Mouse (Mus musculus): Measurements from ENCODE around the gene Capg. TPM values are rescaled to one million over a fixed set of nuclear protein-coding genes. Genes with fewer than 3 reads are reported as not detected.

The Capg gene
- polyA plus RNA-seq, 1 experiment from 2014 or later = 62.4 TPM

DNA sequence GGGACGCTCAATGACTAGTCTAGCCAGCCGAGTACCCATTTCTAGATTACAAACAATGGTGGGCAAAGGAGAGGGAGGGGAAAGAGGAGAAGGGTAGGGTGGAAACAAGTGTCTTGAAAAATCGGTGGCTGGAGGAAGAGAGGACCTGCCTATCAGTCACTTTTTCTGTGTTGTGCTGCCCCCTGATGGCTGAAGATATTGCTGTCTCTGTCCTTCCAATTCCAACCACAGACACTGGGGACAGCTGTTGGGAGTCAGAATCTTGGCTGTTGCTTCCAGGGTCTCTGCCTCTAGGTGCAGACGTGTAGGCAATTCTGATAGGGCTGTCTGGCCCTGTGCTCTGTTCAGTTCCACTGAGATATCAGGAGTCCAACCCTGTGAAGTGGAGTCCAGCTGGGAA, 21.9 kb downstream of the Capg start:
- DNase-seq (ENCODE audit: low spot score) = peak; percentile 85

DNA sequence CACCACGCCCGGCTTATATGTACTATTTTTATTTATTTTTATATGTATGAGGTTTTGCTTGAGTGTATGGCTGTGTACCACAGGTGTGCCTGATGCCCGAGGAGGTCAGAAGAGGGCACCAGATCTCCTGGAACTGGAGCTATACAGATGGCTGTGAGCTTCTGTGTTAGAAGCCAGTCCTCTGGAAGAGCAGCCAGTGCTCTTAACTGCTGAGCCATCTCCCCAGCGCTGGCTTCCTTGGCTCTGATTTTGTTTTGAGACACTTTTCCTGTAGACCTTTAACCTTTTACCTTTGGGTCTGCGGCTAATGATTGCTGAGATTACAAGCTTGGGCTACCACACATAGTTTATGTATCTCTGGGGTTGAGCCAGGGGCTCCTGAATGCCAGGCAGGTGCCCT, 23.3 kb downstream of the Capg start:
- DNase-seq (ENCODE audit: low spot score) = no peak

DNA sequence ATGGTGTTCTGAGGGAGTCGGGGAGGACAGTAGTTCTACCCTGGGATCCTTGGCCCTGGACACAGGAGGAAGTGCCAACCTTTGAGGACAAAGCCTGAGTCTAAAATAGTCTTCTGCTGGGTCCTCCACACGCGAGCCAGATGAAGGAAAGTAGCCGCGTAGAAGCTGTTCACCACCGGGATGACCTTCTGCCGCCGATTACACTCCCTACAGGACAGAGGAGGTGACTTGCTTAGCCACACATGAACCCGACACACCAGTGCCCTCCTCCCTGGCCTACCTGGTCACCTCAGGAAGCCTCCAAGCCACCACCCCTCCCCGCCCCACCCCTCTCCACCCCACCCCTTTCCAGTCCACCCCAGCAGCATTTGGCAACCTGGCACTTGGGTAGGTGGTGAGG, 24.5 kb downstream of the Capg start:
- DNase-seq (ENCODE audit: low spot score) = no peak

DNA sequence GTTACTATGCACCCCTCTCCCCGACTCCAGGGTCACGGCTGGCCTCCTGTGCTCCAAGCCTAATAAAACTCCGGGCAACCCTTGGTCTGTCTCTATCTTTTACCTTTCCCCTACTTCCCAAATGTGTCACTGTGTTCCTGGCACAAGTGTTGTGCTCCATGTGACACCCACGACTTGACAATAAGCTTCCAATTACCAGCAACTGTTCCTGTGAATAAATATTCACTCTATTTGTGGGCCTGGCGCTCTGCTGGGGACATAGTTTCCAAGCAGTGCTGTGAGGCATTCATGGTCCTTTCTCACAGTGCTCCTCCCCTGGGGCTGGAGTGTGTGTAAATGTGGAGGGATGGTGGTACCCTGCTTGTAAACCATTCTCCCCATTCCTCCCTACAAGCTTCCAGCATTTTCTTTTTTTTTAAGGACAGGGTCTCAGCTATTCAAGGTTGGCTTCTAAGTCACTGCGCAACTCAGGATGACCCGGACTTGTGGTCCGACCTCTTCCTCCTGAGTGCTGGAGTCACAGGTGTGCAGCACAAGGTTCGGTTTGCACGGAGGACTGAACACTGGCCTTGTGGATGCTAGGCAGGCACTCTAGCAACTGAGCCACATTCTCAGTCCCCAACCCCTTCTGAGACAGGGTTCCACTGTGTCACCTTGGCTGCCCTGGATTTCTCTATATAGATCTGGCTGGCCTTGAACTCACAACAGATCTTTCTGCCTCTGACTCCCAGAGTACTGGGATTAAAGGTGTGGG, 26.6 kb downstream of the Capg start:
- DNase-seq (ENCODE audit: low spot score) = no peak

DNA sequence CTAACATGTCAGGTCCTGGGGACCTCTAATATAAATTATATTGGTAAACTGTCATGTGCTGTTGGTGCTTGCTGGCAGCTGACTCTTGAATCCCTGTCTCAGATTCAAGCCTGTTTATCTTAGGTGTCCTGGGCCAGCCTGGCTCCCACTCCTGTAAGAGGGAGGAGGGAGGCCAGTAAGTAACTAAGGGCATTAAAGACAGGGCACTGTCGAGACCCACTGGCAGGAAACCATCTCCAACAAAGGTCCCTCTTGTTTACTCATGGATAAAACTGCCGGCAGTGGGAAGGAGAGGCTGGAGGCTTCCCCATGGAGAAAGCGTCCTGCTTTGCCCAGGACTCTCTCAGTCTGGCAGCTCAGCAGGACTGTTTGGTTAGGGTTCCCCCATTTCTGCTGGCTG, 27.6 kb downstream of the Capg start:
- no peak for DNase-seq (ENCODE audit: low spot score)

DNA sequence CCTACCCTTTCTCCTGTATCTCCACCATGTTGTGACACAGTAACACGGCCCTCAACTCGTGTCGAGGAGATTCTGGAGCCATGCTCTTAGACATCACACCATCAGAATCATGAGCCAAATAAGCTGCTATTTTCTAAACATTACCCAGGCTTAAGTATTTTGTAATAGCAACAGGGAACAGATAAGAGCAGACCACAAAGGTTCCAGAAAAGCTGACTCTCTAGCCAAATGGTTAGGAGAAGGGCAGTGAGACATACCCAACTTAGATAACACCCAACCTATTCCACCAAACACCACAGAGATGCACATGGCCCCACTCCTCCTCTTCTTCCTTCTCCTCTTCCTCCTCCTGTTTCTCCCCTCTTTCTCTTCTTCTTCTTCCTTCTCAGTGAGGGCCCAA, 31.9 kb downstream of the Capg start:
- DNase-seq (ENCODE audit: low spot score) = no peak

DNA sequence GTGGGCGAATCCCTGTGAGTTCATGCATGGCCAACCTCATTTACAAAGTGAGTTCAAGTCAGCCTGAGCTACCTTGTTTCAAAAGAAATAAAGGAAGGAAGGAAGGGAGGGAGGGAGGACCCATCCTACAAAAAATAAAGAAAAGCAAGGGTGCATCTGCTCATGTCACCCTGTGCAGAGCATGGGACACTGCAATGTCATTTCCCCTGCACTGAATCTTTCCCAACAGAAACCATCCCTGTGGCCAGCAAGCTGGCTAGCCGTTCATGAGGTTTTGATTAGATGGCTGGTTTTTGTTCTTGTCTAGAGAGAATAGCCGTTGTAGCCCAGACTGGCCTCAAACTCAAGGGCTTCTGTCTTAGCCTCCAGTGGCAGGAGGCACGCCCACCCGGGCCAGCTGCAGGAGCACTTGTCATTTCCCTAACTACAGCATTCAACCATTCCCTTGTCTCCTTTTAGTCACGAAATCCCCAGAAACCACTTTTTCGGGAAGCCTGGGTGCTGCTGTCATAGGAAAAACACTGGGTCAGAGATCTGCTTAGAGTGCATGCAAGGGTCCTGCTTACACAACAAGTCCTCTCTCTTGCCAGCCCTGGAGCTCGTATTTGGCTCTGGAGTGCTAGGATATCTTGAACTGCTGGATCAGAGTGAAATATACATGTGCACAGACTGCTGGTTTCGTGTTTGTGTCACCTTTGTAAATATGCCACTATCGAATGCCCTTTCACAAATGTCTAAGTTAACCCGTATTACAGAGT, 37.6 kb downstream of the Capg start:
- no peak for DNase-seq (ENCODE audit: low spot score)

DNA sequence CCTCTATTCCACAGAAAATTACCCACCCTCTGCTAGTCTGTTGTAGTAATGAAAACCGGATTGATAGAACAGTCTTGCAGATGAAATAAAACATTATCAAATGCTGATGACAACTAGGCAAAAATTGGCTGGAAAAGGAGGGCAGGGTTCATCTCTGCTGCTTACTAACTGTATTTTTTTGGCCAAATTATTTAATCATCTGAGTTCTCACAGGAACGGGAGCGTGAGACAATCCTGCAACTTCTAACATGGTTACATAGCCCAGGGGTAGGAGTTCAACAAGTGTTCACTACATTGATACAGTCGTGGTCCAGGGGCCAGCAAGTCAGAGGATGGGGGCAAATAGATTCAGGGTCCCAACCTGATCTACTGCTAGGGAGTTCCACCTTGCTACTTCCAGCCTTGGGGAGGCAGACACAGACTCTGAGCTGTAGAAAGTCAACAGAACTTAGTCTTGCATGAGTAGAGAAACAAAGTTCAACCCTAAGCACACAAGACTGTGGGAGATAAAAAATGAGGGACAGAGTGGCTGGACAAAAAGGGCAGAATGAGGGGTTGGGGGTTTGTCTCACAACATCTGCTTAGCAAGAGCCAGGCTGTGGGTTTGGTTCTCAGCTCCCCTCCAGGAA, 39.1 kb downstream of the Capg start:
- DNase-seq (ENCODE audit: low spot score) = no peak

DNA sequence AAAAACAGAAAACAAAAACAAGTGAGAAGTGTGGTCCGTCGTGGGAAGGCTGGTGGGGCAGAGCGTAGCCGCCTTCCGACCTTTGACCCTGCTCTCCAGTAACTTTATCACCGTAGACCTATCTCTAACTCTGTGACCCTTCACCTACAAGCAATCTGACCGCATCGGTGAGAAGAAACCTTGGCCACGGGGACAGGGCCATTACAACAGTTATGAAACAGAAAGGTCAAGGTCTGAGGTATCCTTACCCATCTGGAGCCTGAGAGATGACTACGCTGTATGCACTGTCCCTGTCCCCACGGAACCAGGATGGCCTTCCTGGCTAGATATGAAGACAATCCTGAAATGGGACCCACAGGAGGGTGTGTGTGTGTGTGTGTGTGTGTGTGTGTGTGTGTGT, 40.0 kb downstream of the Capg start:
- no peak for DNase-seq (ENCODE audit: low spot score)

DNA sequence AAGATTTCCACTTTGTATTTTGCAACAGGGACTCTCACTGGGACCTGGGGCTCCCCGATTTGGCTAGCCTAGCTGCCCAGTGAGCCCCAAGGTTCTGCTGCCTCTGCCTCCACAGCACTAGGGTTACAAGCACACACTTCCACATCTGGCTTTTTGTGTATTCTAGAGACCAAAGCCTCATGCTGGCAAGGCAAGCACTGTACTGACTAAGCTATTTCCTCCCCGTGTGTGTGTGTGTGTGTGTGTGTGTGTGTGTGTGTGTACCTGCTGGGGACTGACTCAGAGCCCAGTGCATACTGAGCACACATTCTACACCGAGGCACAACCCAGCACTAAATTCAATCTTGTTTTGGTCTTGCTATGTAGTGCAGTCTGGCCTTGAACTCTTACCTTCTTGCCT, 42.5 kb downstream of the Capg start:
- no peak for DNase-seq (ENCODE audit: low spot score)

DNA sequence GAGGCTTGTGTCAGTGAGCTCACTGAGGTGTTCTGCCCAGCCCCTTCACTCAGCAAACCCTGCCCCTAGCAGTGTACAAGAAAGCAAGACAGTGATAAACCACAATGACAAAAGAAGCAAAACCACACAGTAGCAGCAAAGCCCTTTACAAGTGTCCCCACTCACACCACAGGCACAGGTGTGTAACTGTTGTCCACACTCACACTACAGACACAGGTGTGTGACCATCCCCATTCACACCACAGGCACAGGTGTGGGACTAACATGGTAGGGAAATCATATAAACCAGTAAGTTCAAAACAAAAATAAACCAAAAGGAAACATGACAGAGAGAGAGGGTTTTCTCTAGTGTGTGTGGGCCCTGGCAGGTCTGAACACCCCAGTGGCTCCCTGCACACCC, 44.1 kb downstream of the Capg start:
- DNase-seq (ENCODE audit: low spot score) = no peak

DNA sequence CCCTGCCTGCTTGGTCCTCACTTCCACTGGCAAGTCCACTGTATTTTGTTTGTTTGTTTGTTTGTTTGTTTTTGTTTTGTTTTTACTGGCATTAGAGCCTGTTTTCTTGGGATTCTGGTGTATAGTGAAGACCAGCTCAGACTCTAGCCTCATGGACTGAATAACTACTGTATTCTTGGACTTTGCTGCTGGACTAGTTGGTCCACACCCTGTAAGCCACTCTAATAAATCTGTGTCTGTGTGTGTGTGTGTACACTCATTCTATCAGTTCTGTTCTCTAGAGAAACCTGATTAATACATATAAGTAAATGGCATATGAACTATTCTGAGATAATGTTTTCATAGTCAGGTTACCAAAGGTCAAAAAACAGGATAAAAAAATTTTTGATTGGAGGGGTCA, 45.9 kb downstream of the Capg start:
- DNase-seq (ENCODE audit: low spot score) = no peak

DNA sequence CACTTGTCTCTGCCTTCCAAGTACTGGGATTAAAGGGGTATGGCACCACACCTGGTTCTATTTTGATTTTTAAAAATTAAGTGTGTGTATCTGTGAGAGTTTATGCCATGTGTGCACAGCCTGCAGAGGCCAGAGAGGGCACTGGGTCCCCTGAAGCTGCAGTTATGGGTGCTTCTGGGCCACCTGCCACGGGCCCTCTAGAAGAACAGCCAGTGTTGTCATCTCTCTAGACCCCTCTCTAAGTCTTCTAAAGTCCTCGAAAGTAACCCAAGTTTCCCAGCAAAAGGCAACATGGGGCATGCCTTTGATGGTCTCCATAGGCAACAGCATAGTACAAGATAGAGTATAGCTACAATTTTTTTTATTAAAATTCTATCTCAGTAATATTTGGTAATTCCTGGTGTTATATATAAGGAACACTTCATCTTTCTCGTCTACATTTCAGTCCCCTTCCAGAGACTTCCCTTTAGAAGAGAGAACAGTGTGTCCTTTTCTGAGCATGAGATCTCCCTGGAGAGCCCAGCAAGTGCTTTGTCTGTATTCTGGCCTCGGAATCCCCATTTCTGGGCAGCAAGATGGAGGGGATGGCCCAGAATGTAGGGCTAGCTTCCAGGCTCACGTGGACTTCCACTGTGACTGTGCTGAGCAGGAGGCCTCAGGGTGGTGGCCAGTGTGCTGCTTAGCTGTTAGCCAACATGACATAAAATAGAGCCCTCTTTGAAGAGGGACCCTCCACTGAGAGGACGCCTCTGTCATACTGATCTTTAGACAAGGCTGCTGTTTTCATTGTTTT, 49.0 kb downstream of the Capg start:
- no peak for DNase-seq (ENCODE audit: low spot score)

DNA sequence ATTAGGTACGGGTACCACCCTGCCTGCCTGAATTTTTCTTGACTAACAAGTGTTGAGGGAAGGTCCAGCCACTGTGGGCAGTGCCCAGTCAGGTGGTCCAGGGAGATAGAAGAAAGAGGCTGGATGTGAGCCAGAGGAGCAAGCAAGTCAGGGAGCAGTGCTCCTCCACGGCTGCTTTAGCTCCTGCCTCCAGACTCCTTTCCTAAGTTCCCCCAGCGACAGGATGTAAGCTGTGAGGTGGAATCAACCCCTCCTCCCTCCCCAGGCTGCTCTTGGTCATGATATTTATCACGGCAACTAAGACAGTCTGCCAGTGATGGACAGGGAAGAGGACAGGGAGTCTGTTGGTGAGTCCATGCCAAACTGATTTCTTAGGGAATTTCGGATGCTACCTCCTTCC, 49.7 kb downstream of the Capg start:
- DNase-seq (ENCODE audit: low spot score) = no peak

DNA sequence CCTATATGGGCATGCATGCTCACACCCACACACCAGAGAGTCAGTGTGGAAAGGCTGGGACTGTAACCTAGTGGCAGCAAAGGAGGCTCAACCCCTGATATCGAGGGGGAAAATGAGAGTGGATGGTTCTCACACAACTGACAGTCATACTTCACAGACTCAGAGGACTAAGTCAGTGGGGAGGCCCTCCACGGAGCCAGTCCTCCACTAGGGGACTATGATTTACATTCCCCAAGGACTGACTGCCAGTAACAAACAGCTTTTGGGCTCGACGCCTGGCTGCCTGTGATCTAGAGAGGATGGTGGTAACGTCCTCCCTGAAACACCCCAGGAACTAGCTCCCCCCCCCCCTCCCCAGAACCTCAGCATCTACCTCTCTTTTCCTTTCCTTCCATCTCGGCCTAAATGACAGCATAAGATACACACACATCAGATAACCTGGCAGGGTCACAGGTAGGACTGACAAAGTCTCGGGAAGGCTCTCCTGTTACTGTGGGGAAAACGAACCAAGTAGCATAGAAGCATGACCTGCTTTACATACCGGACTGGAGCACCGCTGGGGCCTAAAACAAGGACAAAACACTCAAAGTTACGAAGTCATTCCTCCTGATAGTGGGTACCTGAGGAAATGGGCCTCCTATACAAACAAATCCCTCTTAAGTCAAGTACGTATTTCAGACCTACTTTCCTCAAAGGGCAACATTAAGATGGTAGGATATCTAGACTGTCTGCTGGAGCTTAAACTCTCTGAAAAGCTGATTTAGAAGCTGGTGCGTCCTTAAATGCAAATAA, 53.1 kb downstream of the Capg start:
- DNase-seq (ENCODE audit: low spot score) = peak; percentile 14

DNA sequence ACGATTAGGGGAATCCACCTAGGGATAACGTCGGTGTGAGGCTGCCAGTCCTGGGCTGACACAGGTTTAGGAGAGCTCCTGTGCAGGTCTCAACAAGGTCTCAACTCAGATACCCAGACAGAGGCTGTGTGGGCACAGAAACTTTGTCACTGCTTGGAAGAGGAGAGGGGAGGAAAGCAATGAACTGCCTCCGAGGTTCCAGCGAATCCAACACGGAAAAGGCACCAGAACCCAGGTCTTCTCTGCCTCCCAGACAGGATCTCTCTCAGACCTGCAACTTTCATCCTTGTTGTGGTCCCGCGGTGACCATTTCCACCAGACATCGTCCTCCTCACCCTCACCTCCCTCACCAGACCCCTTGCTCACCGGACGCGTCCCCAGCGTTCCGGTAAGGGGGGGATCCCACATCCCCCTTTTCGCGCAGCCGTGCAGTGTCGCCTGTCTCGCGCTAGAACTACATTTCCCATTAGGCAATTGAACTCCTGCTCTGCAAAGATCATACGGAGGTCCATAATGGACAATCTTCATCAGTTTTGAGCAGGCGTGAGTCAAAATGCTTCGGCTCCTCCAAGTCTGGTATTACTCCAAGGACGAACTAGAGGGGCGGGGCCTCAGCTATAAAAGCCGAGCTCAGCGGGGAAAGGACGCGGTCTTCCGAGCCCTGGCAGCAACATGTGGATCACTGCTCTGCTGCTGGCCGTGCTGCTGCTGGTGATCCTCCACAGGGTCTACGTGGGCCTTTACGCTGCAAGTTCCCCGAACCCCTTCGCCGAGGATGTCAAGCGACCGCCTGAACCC, 54.0 kb downstream of the Capg start, which contains the start of the genes Elmod3 and Retsat:
Elmod3 (minus strand) TSS at position 458 of the 798 bp plus-strand sequence.
Retsat (plus strand) TSS at position 520 of the 798 bp plus-strand sequence.
- DNase-seq (ENCODE audit: low spot score) = peak; percentile 93

DNA sequence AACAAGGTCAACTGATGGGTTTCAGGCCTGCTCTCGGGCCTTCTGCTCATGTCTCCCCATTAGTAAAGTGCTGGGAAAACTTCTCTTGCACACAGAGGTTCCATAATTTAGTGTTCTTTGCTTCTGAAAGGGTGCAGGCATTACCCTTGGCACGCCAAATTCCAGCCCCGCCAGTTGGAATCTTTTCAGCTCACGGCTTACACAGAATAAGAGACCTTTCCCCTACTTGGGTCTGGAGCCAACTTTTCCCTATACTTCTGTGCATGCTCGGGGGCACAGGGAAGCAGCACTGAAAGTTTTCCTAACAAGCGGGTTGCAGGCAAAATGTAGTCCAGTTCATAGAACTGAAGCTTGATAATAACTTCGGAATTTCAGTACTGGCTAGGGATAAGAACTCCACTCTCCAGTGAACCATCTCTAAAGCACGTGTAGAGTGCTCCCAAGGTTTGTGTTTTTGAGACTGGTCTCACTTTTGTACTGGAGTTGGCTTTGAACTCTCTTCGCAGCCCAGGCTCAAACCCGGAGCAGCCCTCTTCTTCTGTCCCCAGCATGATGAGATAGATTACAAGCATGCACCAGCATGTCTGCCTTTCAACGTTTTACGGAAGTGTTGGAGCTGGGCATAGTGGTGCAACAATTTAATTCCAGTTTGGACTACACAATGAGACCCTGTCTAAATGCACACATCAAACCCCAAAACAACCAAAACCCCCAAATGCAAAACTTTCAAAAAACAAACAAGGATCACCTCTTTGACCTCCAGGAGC, 54.8 kb downstream of the Capg start:
- DNase-seq (ENCODE audit: low spot score) = no peak

DNA sequence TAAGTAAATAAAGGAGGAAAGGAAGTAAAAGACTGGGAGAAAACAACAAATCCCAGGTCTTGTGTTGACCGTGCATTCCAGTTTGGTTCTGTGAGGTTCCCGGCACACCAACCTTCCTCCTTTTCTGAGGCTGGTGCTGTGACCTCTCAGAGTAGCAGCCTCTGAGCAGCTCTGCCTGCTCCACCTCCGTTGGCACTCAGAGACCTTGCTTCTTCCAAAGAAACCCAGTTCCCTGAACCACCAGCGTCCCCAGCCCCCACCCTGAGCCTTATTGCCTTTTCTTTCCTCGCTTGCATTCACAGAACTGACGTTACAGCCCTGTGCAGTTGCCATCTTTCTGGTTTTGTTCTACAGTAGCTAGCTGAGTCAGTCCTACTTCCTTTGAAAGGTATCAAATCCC, 56.0 kb downstream of the Capg start:
- no peak for DNase-seq (ENCODE audit: low spot score)

DNA sequence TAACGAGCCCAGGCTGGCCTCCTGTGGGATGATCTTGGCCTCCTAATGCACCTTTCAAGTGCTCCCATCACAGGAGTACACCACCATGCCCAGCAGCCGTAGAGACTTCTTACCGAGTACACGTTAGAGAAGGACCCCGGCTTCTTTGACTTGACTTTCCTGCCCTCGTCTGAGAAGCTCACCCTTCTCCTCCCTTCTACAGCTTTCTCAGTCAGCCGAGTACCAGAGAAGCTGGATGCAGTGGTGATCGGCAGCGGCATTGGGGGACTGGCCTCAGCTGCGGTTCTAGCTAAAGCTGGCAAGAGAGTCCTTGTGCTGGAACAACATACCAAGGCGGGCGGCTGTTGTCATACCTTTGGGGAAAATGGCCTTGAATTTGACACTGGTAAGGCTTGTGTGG, 56.6 kb downstream of the Capg start:
- DNase-seq (ENCODE audit: low spot score) = no peak
